Mouse (Mus musculus) adrenal gland, postnatal 25 days (tissue): ENCODE data around the gene Rnf20. TPM values are rescaled to one million over a fixed set of nuclear protein-coding genes. Genes with fewer than 3 reads are reported as not detected.
"Not testable (repeated sequence)": the region's sequence is repeated elsewhere in the genome, so short reads cannot be mapped to it uniquely, and the experiment has no call there.

Experiments
- DNase-seq: peaks from one replicate; pipeline ENCODE4 v3.0.0; 2021; ENCODE audit warnings: mixed read lengths
- long read RNA-seq: library from polyadenylated mRNA; stranded (forward); transcript quantifications from one replicate; pipeline ENCODE4 v2.0.0, GENCODE M21; 2021
- total RNA-seq: library from RNA; stranded (reverse); gene quantifications from 2 replicates; pipeline ENCODE4 v1.2.3, GENCODE M21; 2021

Gene Rnf20
- 51.6 and 53.0 TPM in 2 replicates for total RNA-seq
- long read RNA-seq, full-length matches to known transcripts: 11 of 34 reads
- long read RNA-seq, partial matches to known transcripts: 17 of 34 reads
- long read RNA-seq, other reads (novel, unspliced or antisense): 6 of 34 reads

- DNase-seq: peak; percentile 94
Observed at GRCm38 (mm10) chr4:49631319-49632138, at the start of gene Rnf20. Gene Rnf20, plus strand, starts transcription at chr4:49632006.

GRCm38 (mm10) chr4:49583965-49584831 lies 47.6 kb upstream of the Rnf20 start:
- DNase-seq: no peak

GRCm38 (mm10) chr4:49585524-49586101 lies 46.2 kb upstream of the Rnf20 start:
- DNase-seq: no peak

GRCm38 (mm10) chr4:49586811-49587210 lies 45.0 kb upstream of the Rnf20 start:
- DNase-seq: no peak

- no peak for DNase-seq
Observed at GRCm38 (mm10) chr4:49590152-49590551, 41.7 kb upstream of the Rnf20 start.

GRCm38 (mm10) chr4:49596846-49597182 lies 35.0 kb upstream of the Rnf20 start:
- no peak for DNase-seq

- peak; percentile 65 for DNase-seq
Observed at GRCm38 (mm10) chr4:49597183-49598100, 34.4 kb upstream of the Rnf20 start, which contains the start of gene Tmem246. Gene Tmem246, minus strand, starts transcription at chr4:49597876.

GRCm38 (mm10) chr4:49603161-49603560 lies 28.6 kb upstream of the Rnf20 start:
- DNase-seq: no peak

- no peak for DNase-seq
Observed at GRCm38 (mm10) chr4:49604016-49604546, 27.7 kb upstream of the Rnf20 start.

- no peak for DNase-seq
Observed at GRCm38 (mm10) chr4:49604616-49605015, 27.2 kb upstream of the Rnf20 start.

- DNase-seq: no peak
Observed at GRCm38 (mm10) chr4:49605459-49605858, 26.3 kb upstream of the Rnf20 start.

GRCm38 (mm10) chr4:49616924-49617323 lies 14.9 kb upstream of the Rnf20 start:
- no peak for DNase-seq

- DNase-seq: not testable (repeated sequence)
Observed at GRCm38 (mm10) chr4:49619861-49620260, 11.9 kb upstream of the Rnf20 start.

GRCm38 (mm10) chr4:49622272-49622671 lies 9.5 kb upstream of the Rnf20 start:
- DNase-seq: no peak

- no peak for DNase-seq
Observed at GRCm38 (mm10) chr4:49623916-49624315, 7.9 kb upstream of the Rnf20 start.

- DNase-seq: not testable (repeated sequence)
Observed at GRCm38 (mm10) chr4:49624969-49625368, 6.8 kb upstream of the Rnf20 start.

- DNase-seq: peak; percentile 72
Observed at GRCm38 (mm10) chr4:49626973-49627372, 4.8 kb upstream of the Rnf20 start.

GRCm38 (mm10) chr4:49628941-49629340 lies 2.9 kb upstream of the Rnf20 start:
- no peak for DNase-seq

GRCm38 (mm10) chr4:49632139-49632481 lies 304 bp downstream of the Rnf20 start:
- DNase-seq: no peak

GRCm38 (mm10) chr4:49637821-49638220 lies 6.0 kb downstream of the Rnf20 start:
- DNase-seq: no peak

GRCm38 (mm10) chr4:49639913-49640312 lies 8.1 kb downstream of the Rnf20 start:
- DNase-seq: no peak
